Mouse (Mus musculus): Measurements from ENCODE around the gene Ostc. TPM values are rescaled to one million over a fixed set of nuclear protein-coding genes. Genes with fewer than 3 reads are reported as not detected.
A peak's percentile ranks its signal among the peaks of the same experiment; 100 is the strongest.

Ostc gene
- 100 to 1,000 TPM; 173 TPM for polyA plus RNA-seq (2017; shearing (Covaris generic))

GRCm38 (mm10) chr3:130708967-130709924, at the start of gene Ostc:
Gene Ostc, minus strand, starts transcription at chr3:130709444.
- ATAC-seq: peak; percentile 96

DNA sequence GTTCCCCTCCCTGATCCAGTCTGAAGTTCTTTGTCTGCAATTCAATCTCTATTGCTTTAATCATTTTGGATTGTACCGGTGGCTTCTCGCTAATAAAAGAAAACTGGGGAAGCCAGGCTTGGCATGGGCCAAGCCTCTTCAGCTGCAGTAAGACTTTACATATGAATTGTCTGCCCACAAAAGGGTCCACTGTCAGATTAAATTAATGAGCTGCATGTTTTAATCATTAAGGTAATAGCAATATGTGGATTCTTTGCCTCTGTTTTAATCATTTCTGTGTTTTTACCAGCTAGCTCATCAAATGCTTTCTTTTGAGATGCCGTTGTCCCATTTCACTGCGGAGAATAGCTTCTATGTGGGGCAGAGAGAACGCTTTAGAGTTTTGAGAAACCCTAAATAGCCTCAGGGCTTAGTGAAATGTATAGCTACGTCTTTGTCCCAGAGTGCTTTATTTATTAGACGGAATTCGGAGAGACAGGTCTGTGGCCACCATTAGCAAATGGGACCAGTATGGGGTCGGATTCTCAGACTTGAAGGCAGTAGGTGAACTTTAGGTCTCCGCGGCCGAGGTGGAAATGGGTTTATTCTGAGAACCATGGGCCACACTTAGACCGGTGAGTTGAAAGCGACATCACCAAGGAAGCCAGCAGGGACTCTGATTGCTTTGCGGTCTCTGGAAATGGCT, 49.1 kb upstream of the Ostc start:
- ATAC-seq: no peak

DNA sequence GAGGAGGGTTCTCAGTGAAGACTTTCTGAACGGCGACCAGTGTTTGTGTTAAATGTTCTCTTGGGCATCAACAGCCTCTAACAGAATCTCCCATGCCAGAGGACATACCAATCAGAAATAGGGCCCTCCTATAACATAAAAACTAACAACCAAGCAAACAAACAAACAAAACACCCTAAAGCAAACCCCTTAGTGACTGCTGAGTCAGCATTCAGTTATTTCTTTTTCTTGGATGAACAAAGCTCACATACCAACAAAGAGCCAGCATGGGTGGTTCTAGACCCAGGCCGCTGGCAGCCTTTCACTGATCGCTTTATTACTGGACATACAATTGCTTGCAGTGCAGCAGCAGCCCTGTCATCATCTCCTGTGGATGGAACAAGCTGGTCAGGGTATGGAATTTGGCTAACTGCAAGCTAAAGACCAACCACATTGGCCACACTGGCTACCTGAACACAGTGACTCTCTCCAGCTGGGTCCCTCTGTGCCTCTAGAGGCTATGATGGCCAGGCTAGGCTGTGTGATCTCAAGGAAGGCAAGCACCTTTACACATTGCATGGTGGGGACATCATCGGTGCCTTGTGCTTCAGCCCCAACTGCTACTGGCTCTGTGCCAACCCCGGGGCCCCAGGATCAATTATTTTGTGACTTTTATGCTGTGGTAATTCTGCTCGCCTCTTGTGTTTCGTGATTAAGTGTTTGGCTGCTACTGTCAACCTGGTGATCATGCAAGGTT, 48.0 kb upstream of the Ostc start:
- no peak for ATAC-seq

- peak; percentile 76 for ATAC-seq
Measured at GRCm38 (mm10) chr3:130749206-130749605, 40.0 kb upstream of the Ostc start.

- ATAC-seq: no peak
Measured at GRCm38 (mm10) chr3:130746673-130747619, 37.7 kb upstream of the Ostc start.

DNA sequence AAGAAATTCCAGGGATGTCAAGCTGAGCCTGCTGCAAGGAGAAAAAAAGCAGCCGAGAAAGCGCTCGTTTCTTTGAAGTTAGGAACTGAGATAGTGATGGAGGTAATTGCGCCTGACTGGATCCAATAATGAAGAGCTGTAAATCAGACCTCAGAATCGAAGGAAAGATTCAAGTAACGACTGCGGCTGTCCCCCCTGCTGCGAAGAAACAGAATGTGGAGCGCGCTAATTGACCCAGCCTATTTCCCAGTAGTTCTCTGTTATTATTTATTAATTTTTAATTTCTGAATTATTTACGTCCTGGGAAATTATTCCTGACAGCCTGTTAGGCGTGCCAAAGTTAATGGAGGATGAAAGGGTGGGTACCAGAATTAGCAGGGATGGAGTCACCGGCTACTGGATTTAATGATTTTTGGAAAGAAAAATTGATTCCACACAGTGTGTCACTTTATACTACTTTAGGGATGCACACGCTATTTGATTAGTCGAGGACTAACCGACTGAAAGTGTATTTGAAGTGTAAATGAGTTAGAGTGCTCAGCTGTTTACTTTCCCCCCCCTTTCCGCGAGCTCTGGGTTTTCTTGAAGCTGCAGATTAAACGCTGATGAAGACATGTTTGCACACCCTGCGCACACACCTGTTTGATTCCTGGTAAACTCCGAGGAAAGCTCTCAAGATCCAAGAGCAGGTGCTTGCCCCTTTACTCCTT, 28.6 kb upstream of the Ostc start:
- no peak for ATAC-seq

DNA sequence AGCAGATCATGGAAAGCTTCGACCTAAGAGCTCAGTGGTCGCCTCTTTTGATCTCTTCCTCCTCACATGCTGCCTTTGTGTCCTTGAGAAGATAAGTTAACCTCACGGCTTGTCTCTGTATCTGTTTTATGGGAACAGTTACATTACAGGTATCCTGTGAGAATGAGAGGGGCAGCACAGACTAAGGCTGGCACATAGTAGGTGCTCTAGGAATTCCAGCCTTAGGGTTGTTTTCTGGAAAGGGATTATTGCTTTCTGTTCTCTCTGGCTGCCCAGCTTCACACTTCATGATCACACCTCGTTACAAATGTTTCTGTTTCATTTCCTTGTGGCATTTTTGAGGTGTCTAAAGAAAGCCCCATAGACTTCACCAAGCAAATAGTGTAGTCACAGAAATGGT, 27.5 kb upstream of the Ostc start:
- no peak for ATAC-seq

DNA sequence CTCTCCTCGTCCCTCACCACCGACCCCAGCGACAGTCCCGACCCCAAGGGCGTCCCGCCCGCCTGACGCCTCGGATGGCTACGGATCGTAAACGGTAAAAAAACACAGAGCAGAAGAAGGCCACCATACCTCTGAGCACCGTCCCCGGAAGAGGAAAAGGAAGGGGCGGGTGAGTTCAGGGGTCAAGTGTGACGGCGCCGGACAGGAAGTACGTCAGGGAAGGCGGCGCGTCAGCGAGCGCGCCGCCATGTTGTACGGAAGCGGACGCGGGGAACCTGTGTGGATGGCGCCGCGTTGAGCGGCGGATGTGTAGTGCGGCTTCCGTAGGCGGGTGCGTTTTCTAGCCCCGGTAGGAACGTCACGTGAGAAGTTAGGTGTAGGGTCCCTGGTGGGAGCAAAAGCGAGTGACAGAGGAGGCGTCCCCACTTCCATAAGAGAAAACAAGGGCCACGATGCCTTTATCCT, 21.0 kb upstream of the Ostc start, which contains the start of gene Rpl34:
TSS of gene Rpl34 (minus strand) at position 210 of the 465 bp plus-strand sequence.
- ATAC-seq: peak; percentile 98

DNA sequence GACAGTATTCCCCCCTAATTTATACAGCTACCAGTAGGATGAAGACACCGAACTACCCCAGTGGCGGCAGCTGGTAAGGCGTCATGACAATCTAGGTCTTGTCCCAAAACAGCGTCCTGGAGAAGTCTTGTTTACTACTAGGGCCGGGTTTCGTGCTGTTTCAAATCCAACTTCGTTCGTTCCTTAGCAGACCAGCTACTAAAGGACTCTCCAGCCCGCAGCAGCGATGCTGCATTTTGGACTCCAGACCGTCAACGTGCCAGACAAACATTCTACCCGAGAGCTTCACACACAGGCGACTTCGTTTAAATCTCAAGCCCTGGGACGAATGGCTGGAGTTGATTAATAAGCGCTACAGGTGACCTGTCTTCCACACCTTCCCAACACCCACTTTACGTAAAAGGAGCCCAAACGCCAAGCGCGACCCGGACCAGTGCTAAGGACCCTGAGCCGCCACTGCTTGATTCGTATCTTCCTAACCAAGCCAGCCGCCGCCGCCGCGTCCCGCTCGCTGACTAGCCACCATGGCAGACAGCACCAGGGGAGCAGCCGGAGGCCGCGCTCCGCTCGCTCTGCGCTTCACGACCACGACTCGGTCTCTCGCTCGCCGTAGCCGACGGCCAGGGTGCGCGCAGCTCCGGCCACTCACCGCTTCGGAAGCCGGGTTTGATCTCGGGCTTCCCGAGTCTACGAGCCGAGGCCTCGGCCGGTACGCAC, 20.4 kb upstream of the Ostc start:
- ATAC-seq: peak; percentile 16

GRCm38 (mm10) chr3:130727676-130728075, 18.4 kb upstream of the Ostc start:
- ATAC-seq: no peak

- no peak for ATAC-seq
Measured at GRCm38 (mm10) chr3:130727036-130727435, 17.8 kb upstream of the Ostc start.

DNA sequence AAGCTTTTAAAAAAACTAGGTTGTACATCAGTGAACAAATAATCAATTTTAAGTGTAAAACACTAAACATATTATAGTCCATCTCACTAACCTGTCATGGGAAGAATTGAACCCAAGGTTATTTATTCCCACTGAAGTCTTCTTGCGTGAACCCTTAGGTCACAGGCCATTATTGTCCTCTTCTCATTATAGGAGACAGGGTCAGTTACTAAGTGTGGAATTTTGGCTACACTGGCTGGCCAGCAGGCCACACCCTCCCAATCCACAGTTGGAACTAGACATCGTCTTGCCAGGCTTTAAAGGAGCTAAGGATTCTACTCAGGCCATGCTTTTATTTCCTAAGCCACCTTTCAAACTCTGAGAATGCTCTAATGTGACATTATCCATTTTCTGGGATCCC, 16.5 kb upstream of the Ostc start:
- ATAC-seq: no peak

GRCm38 (mm10) chr3:130722733-130723478, 13.7 kb upstream of the Ostc start:
- ATAC-seq: no peak

DNA sequence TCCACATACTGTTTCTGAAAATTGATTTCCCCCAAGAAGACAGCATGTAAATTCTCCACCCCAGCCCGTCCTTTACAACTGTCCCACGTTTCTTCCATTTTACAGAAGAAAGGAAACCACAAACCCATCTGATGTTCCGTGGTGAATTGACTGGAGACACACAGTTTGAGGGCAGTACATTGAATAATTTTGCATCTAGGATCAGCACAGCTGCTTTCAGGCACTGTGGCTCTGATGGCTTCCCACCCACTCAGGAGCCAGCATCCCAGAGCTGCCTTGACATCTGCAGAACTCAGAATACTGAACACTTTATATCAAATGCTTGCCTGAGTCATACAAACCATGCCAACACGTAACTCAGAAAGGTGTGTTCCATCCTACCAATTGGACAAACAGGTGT, 11.0 kb upstream of the Ostc start:
- no peak for ATAC-seq

- no peak for ATAC-seq
Measured at GRCm38 (mm10) chr3:130718871-130719270, 9.6 kb upstream of the Ostc start.

- ATAC-seq: no peak
Measured at GRCm38 (mm10) chr3:130716555-130716954, 7.3 kb upstream of the Ostc start.

GRCm38 (mm10) chr3:130714775-130715568, 5.7 kb upstream of the Ostc start:
- peak; percentile 86 for ATAC-seq

GRCm38 (mm10) chr3:130712891-130713290, 3.6 kb upstream of the Ostc start:
- no peak for ATAC-seq

- no peak for ATAC-seq
Measured at GRCm38 (mm10) chr3:130710103-130710502, 859 bp upstream of the Ostc start.
